Mouse (Mus musculus): ENCODE data around the gene Zfp938. TPM values are rescaled to one million over a fixed set of nuclear protein-coding genes. Genes with fewer than 3 reads are reported as not detected.
A peak's percentile ranks its signal among the peaks of the same experiment; 100 is the strongest.

The Zfp938 gene
- 10 to 100 TPM; 18.3 to 18.6 TPM for total RNA-seq (2021)

- intact Hi-C loops (cut with DNase I) = loop anchor here (10.0 kb wide), 1 partner anchor 114 kb away; the partner anchor contains the start of gene Gm4924
- peak; percentile 79 for DNase-seq
These were observed at the start of gene Zfp938 for GRCm38 (mm10) chr10:82240742-82241400. Gene Zfp938 (minus strand): TSS chr10:82241280.

GRCm38 (mm10) chr10:82257331-82257730 is 16.3 kb upstream of the Zfp938 start:
- intact Hi-C loops (cut with DNase I) = no loop called here

GRCm38 (mm10) chr10:82245021-82245420 is 3.9 kb upstream of the Zfp938 start:
- DNase-seq = no peak
- intact Hi-C loops (cut with DNase I) = loop anchor here (10.0 kb wide), 1 partner anchor 110 kb away; the partner anchor contains the start of gene Gm4924

More at GRCm38 (mm10) chr10:82257331-82257730, 16.3 kb upstream of the Zfp938 start:
- no peak for DNase-seq

GRCm38 (mm10) chr10:82241401-82241788 is 315 bp upstream of the Zfp938 start:
- intact Hi-C loops (cut with DNase I) = loop anchor here (10.0 kb wide), 1 partner anchor 113 kb away; the partner anchor contains the start of gene Gm4924
- no peak for DNase-seq

- DNase-seq = peak; percentile 88
- intact Hi-C loops (cut with DNase I) = no loop called here
These were observed 62.6 kb downstream of the Zfp938 start for GRCm38 (mm10) chr10:82178257-82179064.

Other genes starting within 250 kb of the Zfp938 start
- gene Zfp873, start 193.2 kb downstream of the Zfp938 start, total RNA-seq (2021) = 10 to 100 TPM; 15.5 to 16.8 TPM
- gene BC024063, start 157.9 kb downstream of the Zfp938 start, total RNA-seq (2021) = 1 to 10 TPM; 8.3 to 8.7 TPM
- gene AU041133, start 113.3 kb downstream of the Zfp938 start, total RNA-seq (2021) = 10 to 100 TPM; 15.4 to 17.8 TPM
- under 1 TPM; 0.04 to 0.08 TPM for gene 4932415D10Rik, start 75.3 kb upstream of the Zfp938 start, total RNA-seq (2021)
- gene Gm4924, start 113.0 kb upstream of the Zfp938 start, total RNA-seq (2021) = 10 to 100 TPM in 1 of 2 experiments, 1 to 10 TPM in 1; 9.6 to 10.0 TPM

Measured in left cerebral cortex, postnatal 4 days (tissue).